Mouse (Mus musculus): ENCODE data around the gene Strbp. TPM values are rescaled to one million over a fixed set of nuclear protein-coding genes. Genes with fewer than 3 reads are reported as not detected.

The Strbp gene
- polyA plus RNA-seq, 1 experiment from 2014 or later: 57.2 TPM

GRCm38 (mm10) chr2:37651086-37651485 is 52.6 kb downstream of the Strbp start:
- ATAC-seq (ENCODE audit: low FRiP score, low TSS enrichment): no peak
- H3K27me3 ChIP-seq (ENCODE audit: control insufficient read depth, insufficient read depth, low read length): no peaks in the 10 kb centered on the region
- H3K36me3 ChIP-seq (ENCODE audit: control insufficient read depth, insufficient read depth, low read length): no peaks in the 10 kb centered on the region
- WGBS: 47% methylated on average over 1 of the region's 1 CpGs
- no peak overlapping the region for H3K9ac ChIP-seq (ENCODE audit: low read depth, low read length)
- H3K4me1 ChIP-seq (ENCODE audit: control insufficient read depth, insufficient read depth, low read length): no peaks in the 10 kb centered on the region
- H3K4me3 ChIP-seq (ENCODE audit: low read length): no peak overlapping the region
- H3K4me2 ChIP-seq (replicated peaks; ENCODE audit: low read depth, low read length): no peak overlapping the region
- no peaks in the 10 kb centered on the region for H3K9me3 ChIP-seq (ENCODE audit: control insufficient read depth, low read length)
- no peak overlapping the region for H3K27ac ChIP-seq (ENCODE audit: low read depth, low read length)

- no peaks in the 10 kb centered on the region for H3K4me1 ChIP-seq (ENCODE audit: control insufficient read depth, insufficient read depth, low read length)
These were observed 54.1 kb downstream of the Strbp start for GRCm38 (mm10) chr2:37649590-37649989.

GRCm38 (mm10) chr2:37648966-37649365 is 54.7 kb downstream of the Strbp start:
- H3K36me3 ChIP-seq (ENCODE audit: control insufficient read depth, insufficient read depth, low read length): no peaks in the 10 kb centered on the region
- H3K4me2 ChIP-seq (replicated peaks; ENCODE audit: low read depth, low read length): no peak overlapping the region
- H3K9me3 ChIP-seq (ENCODE audit: control insufficient read depth, low read length): no peaks in the 10 kb centered on the region
- H3K9ac ChIP-seq (ENCODE audit: low read depth, low read length): no peak overlapping the region
- H3K27me3 ChIP-seq (ENCODE audit: control insufficient read depth, insufficient read depth, low read length): no peaks in the 10 kb centered on the region
- WGBS: 90% methylated on average over 1 of the region's 1 CpGs
- H3K4me1 ChIP-seq (ENCODE audit: control insufficient read depth, insufficient read depth, low read length): no peaks in the 10 kb centered on the region
- ATAC-seq (ENCODE audit: low FRiP score, low TSS enrichment): no peak
- no peak overlapping the region for H3K4me3 ChIP-seq (ENCODE audit: low read length)
- no peak overlapping the region for H3K27ac ChIP-seq (ENCODE audit: low read depth, low read length)

More at GRCm38 (mm10) chr2:37649590-37649989, 54.1 kb downstream of the Strbp start:
- Histone ChIP-seq H3K36me3 (ENCODE audit: control insufficient read depth, insufficient read depth, low read length) (no peaks in the 10 kb centered on the region), H3K27me3 (ENCODE audit: control insufficient read depth, insufficient read depth, low read length) (no peaks in the 10 kb centered on the region), H3K9ac (ENCODE audit: low read depth, low read length) (no peak overlapping the region), H3K9me3 (ENCODE audit: control insufficient read depth, low read length) (no peaks in the 10 kb centered on the region), H3K4me2 (replicated peaks; ENCODE audit: low read depth, low read length) (no peak overlapping the region), H3K27ac (ENCODE audit: low read depth, low read length) (no peak overlapping the region), H3K4me3 (ENCODE audit: low read length) (no peak overlapping the region)
- no peak for ATAC-seq (ENCODE audit: low FRiP score, low TSS enrichment)
- WGBS: 79% methylated on average over 2 of the region's 2 CpGs

GRCm38 (mm10) chr2:37623343-37623742 is 80.3 kb downstream of the Strbp start:
- ATAC-seq (ENCODE audit: low FRiP score, low TSS enrichment): no peak
- H3K9ac ChIP-seq (ENCODE audit: low read depth, low read length): no peak overlapping the region

GRCm38 (mm10) chr2:37587919-37588318 is 115.7 kb downstream of the Strbp start:
- Histone ChIP-seq H3K9me3 (ENCODE audit: control insufficient read depth, low read length) (no peaks in the 10 kb centered on the region), H3K9ac (ENCODE audit: low read depth, low read length) (no peak overlapping the region), H3K4me3 (ENCODE audit: low read length) (no peak overlapping the region), H3K36me3 (ENCODE audit: control insufficient read depth, insufficient read depth, low read length) (peaks cover 11% of the 10 kb centered on the region; the same call in 1 of the 2 replicates), H3K27ac (ENCODE audit: low read depth, low read length) (no peak overlapping the region), H3K27me3 (ENCODE audit: control insufficient read depth, insufficient read depth, low read length) (no peaks in the 10 kb centered on the region), H3K4me1 (ENCODE audit: control insufficient read depth, insufficient read depth, low read length) (no peaks in the 10 kb centered on the region), H3K4me2 (replicated peaks; ENCODE audit: low read depth, low read length) (no peak overlapping the region)
- ATAC-seq (ENCODE audit: low FRiP score, low TSS enrichment): no peak

More at GRCm38 (mm10) chr2:37623343-37623742, 80.3 kb downstream of the Strbp start:
- no peaks in the 10 kb centered on the region for H3K4me1 ChIP-seq (ENCODE audit: control insufficient read depth, insufficient read depth, low read length)
- 82% methylated on average over 2 of the region's 2 CpGs for WGBS
- H3K4me3 ChIP-seq (ENCODE audit: low read length): no peak overlapping the region
- H3K27me3 ChIP-seq (ENCODE audit: control insufficient read depth, insufficient read depth, low read length): no peaks in the 10 kb centered on the region
- H3K36me3 ChIP-seq (ENCODE audit: control insufficient read depth, insufficient read depth, low read length): peaks cover 10% of the 10 kb centered on the region; the same call in 1 of the 2 replicates
- no peaks in the 10 kb centered on the region for H3K9me3 ChIP-seq (ENCODE audit: control insufficient read depth, low read length)
- H3K4me2 ChIP-seq (replicated peaks; ENCODE audit: low read depth, low read length): no peak overlapping the region
- no peak overlapping the region for H3K27ac ChIP-seq (ENCODE audit: low read depth, low read length)

GRCm38 (mm10) chr2:37578185-37578584 is 125.5 kb downstream of the Strbp start:
- Histone ChIP-seq H3K4me2 (replicated peaks; ENCODE audit: low read depth, low read length) (no peak overlapping the region), H3K27ac (ENCODE audit: low read depth, low read length) (no peak overlapping the region), H3K36me3 (ENCODE audit: control insufficient read depth, insufficient read depth, low read length) (no peaks in the 10 kb centered on the region), H3K9ac (ENCODE audit: low read depth, low read length) (no peak overlapping the region), H3K4me3 (ENCODE audit: low read length) (no peak overlapping the region), H3K4me1 (ENCODE audit: control insufficient read depth, insufficient read depth, low read length) (no peaks in the 10 kb centered on the region), H3K9me3 (ENCODE audit: control insufficient read depth, low read length) (no peaks in the 10 kb centered on the region), H3K27me3 (ENCODE audit: control insufficient read depth, insufficient read depth, low read length) (no peaks in the 10 kb centered on the region)
- ATAC-seq (ENCODE audit: low FRiP score, low TSS enrichment): no peak
- 90% methylated on average over 2 of the region's 2 CpGs for WGBS

- no peaks in the 10 kb centered on the region for H3K36me3 ChIP-seq (ENCODE audit: control insufficient read depth, insufficient read depth, low read length)
- H3K27me3 ChIP-seq (ENCODE audit: control insufficient read depth, insufficient read depth, low read length): no peaks in the 10 kb centered on the region
- no peaks in the 10 kb centered on the region for H3K9me3 ChIP-seq (ENCODE audit: control insufficient read depth, low read length)
- H3K9ac ChIP-seq (ENCODE audit: low read depth, low read length): no peak overlapping the region
- no peak overlapping the region for H3K27ac ChIP-seq (ENCODE audit: low read depth, low read length)
- WGBS: 100% methylated on average over 1 of the region's 1 CpGs
- no peaks in the 10 kb centered on the region for H3K4me1 ChIP-seq (ENCODE audit: control insufficient read depth, insufficient read depth, low read length)
- no peak overlapping the region for H3K4me3 ChIP-seq (ENCODE audit: low read length)
- no peak overlapping the region for H3K4me2 ChIP-seq (replicated peaks; ENCODE audit: low read depth, low read length)
- no peak for ATAC-seq (ENCODE audit: low FRiP score, low TSS enrichment)
These were observed 127.0 kb downstream of the Strbp start for GRCm38 (mm10) chr2:37576661-37577060.

- no peak overlapping the region for H3K4me2 ChIP-seq (replicated peaks; ENCODE audit: low read depth, low read length)
- H3K4me3 ChIP-seq (ENCODE audit: low read length): no peak overlapping the region
- no peak overlapping the region for H3K9ac ChIP-seq (ENCODE audit: low read depth, low read length)
- no peaks in the 10 kb centered on the region for H3K4me1 ChIP-seq (ENCODE audit: control insufficient read depth, insufficient read depth, low read length)
- no peak overlapping the region for H3K27ac ChIP-seq (ENCODE audit: low read depth, low read length)
- 97% methylated on average over 2 of the region's 2 CpGs for WGBS
- ATAC-seq (ENCODE audit: low FRiP score, low TSS enrichment): no peak
- peaks cover 19% of the 10 kb centered on the region for H3K36me3 ChIP-seq (ENCODE audit: control insufficient read depth, insufficient read depth, low read length)
- no peaks in the 10 kb centered on the region for H3K27me3 ChIP-seq (ENCODE audit: control insufficient read depth, insufficient read depth, low read length)
- H3K9me3 ChIP-seq (ENCODE audit: control insufficient read depth, low read length): no peaks in the 10 kb centered on the region
These were observed 131.5 kb downstream of the Strbp start for GRCm38 (mm10) chr2:37572141-37572540.

GRCm38 (mm10) chr2:37570703-37571102 is 133.0 kb downstream of the Strbp start:
- Histone ChIP-seq H3K9me3 (ENCODE audit: control insufficient read depth, low read length) (no peaks in the 10 kb centered on the region), H3K27ac (ENCODE audit: low read depth, low read length) (no peak overlapping the region), H3K4me2 (replicated peaks; ENCODE audit: low read depth, low read length) (no peak overlapping the region), H3K9ac (ENCODE audit: low read depth, low read length) (no peak overlapping the region), H3K36me3 (ENCODE audit: control insufficient read depth, insufficient read depth, low read length) (peaks cover 29% of the 10 kb centered on the region), H3K27me3 (ENCODE audit: control insufficient read depth, insufficient read depth, low read length) (no peaks in the 10 kb centered on the region), H3K4me3 (ENCODE audit: low read length) (no peak overlapping the region), H3K4me1 (ENCODE audit: control insufficient read depth, insufficient read depth, low read length) (no peaks in the 10 kb centered on the region)
- 76% methylated on average over 2 of the region's 2 CpGs for WGBS
- ATAC-seq (ENCODE audit: low FRiP score, low TSS enrichment): no peak; the same call in 1 of the 2 replicates
